Comparison of ENCODE assay signal across 8 mouse cellular contexts in genomic region chr4:136147436-136148135, GRCm38 (mm10). TPM values are rescaled to one million over a fixed set of nuclear protein-coding genes. Genes with fewer than 3 reads are reported as not detected.
DNase-seq lines count a peak whose midpoint lies in the region; ATAC-seq lines count a peak whose summit lies in the region.

No protein-coding gene starts in this region.

- no peaks in the 10 kb centered on the region for H3K9me3 ChIP-seq in forebrain, embryonic 15.5 days

- H3K36me3 ChIP-seq in forebrain, embryonic 15.5 days = no peaks in the 10 kb centered on the region

- ATAC-seq in forebrain, embryonic 15.5 days (replicated peaks) = peak; percentile 66

- H3K27me3 ChIP-seq in forebrain, embryonic 15.5 days = peaks cover 25% of the 10 kb centered on the region

- H3K9ac ChIP-seq in forebrain, embryonic 15.5 days (replicated peaks) = peak overlapping the region; percentile 47

- H3K4me2 ChIP-seq in forebrain, embryonic 15.5 days (replicated peaks) = peak overlapping the region; percentile 85

- H3K4me3 ChIP-seq in forebrain, embryonic 15.5 days = peak overlapping the region; percentile 47

- H3K4me1 ChIP-seq in forebrain, embryonic 15.5 days = peaks cover 40% of the 10 kb centered on the region

- WGBS in forebrain, embryonic 15.5 days = under 1% methylated on average over 44 of the region's 48 CpGs

- peak; percentile 79 for DNase-seq in ES-CJ7 (ENCODE audit: low read depth, low spot score)
- DNase-seq in c-Kit-positive CD71-positive TER-119-positive erythroid progenitor cells, embryonic 14.5 days (ENCODE audit: low spot score) = peak; percentile 38
- peak; percentile 89 for DNase-seq in heart, postnatal 4 days
- DNase-seq in layer of hippocampus, postnatal 10 days (ENCODE audit: low spot score in 2 of 2) = peak; percentile 69 to 80
- DNase-seq in lung, postnatal 36 days = peak; percentile 87
- peak; percentile 71 for DNase-seq in right cerebral cortex, adult 18-20 months
- peak; percentile 83 for DNase-seq in urinary bladder, adult 2 months (ENCODE audit: low spot score)

- H3K27ac ChIP-seq in forebrain, embryonic 15.5 days (replicated peaks) = peak overlapping the region; percentile 44

RNA-seq across cellular contexts. Expression of gene Id3, which starts 4.3 kb away (rescaled TPM):
- 87.3 and 98.1 TPM in 2 replicates for polyA plus RNA-seq in forebrain, embryonic 15.5 days (2015; fragmentation: Nextera tagmentation; extraction: Ambion mirVana)
- total RNA-seq in heart, postnatal 4 days (2021) = 10 to 100 TPM; 96.2 to 97.8 TPM
- 100 to 1,000 TPM in 1 of 2 experiments, 10 to 100 TPM in 1; 80.3 to 101 TPM for total RNA-seq in layer of hippocampus, postnatal 10 days (2021)
- 272 and 386 TPM in 2 replicates for polyA plus RNA-seq in urinary bladder, adult 2 months (2012; rRNA removed)

RNA-seq across cellular contexts. Expression of gene E2f2, which starts 24.6 kb away (rescaled TPM):
- polyA plus RNA-seq in forebrain, embryonic 15.5 days (2015; fragmentation: Nextera tagmentation; extraction: Ambion mirVana) = 5.4 and 6.0 TPM in 2 replicates
- total RNA-seq in heart, postnatal 4 days (2021) = 1 to 10 TPM; 5.8 to 9.7 TPM
- 1 to 10 TPM; 1.1 to 2.3 TPM for total RNA-seq in layer of hippocampus, postnatal 10 days (2021)
- 0.50 TPM in 2 replicates for polyA plus RNA-seq in urinary bladder, adult 2 months (2012; rRNA removed)

RNA-seq across cellular contexts. Expression of gene Asap3, which starts 58.6 kb away (rescaled TPM):
- 3.4 and 3.7 TPM in 2 replicates for polyA plus RNA-seq in forebrain, embryonic 15.5 days (2015; fragmentation: Nextera tagmentation; extraction: Ambion mirVana)
- total RNA-seq in heart, postnatal 4 days (2021) = 1 to 10 TPM; 3.3 to 3.7 TPM
- total RNA-seq in layer of hippocampus, postnatal 10 days (2021) = 1 to 10 TPM; 5.1 to 5.6 TPM
- polyA plus RNA-seq in urinary bladder, adult 2 months (2012; rRNA removed) = 11.7 and 11.8 TPM in 2 replicates

Comparison
In these comparisons a context has a peak if more than half of its experiments do, and no peak if none do; other contexts are left out.
1. Peak in every context shown above with its lines: DNase-seq, ATAC-seq, H3K4me3 ChIP-seq and H3K27ac ChIP-seq.
2. DNase-seq: peak in every context shown above with its lines; median percentile 89 in heart, postnatal 4 days; 87 in lung, postnatal 36 days; 83 in urinary bladder, adult 2 months; 79 in ES-CJ7; 74 in layer of hippocampus, postnatal 10 days; 71 in right cerebral cortex, adult 18-20 months; 38 in c-Kit-positive CD71-positive TER-119-positive erythroid progenitor cells, embryonic 14.5 days.